Mouse (Mus musculus): ENCODE measurements around the gene Leng8. TPM values are rescaled to one million over a fixed set of nuclear protein-coding genes. Genes with fewer than 3 reads are reported as not detected.

Leng8 gene
- total RNA-seq, 2 experiments from 2014 or later, result 95.5 to 201 TPM

- intact Hi-C loops (cut with DNase I), result no loop called here
- DNase-seq (ENCODE audit: low spot score in 2 of 2), result no peak
These were observed 30.3 kb downstream of the Leng8 start for GRCm38 (mm10) chr7:4167098-4167497.

DNA sequence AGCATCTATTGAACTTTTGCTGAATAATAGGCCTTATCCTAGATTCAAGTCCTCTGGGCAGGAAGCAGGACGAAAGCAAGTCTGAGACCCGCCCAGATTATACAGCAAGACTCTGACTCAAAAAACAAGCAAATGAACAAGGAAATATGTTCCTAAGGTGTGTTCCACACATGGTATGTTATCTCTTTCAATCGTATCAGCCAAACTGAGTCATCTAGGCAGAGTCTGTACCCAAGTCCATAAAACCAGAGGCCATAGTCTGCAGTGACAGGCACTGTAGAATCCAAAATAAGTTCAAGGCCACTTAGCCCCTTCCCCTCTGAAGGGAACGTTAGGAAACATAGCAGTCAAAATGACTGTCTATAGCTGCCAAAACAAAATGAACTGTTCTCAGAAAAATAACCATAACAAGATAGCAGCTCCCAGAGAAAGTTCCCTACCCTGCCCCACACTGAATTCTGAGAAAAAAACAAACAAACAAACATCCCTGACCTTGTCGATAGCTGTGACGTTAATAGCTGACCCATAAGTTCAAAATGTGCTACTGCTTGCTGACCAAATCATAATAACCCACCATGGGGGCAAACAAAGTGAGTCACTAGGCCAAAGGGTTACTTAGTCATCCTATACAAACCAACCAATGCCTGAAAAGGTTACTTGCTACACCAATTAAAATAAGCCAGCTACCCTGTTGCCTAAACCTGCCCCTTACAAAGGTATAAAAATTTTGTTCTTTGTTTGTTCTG is 33.5 kb downstream of the Leng8 start:
- intact Hi-C loops (cut with DNase I), result no loop called here
- no peak for DNase-seq (ENCODE audit: low spot score in 2 of 2)

DNA sequence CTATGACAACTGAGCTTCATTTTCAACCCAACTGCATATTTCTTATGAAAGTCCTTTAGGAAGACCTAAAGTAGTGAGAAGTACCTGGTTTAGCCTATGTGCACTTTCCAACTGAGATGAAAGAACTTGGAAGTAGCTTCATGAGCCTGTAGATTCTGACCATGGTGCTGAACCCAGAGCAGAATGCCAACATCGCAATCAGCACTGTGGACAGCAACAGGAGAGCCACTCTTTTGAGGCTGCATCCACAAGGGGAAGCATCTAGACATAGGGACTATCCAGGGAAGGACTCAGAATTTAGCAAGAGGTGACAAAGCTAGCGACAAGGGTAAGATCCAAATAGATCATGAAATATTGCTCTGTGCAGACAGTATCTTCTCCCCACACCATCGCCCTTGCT is 41.6 kb downstream of the Leng8 start:
- intact Hi-C loops (cut with DNase I), result no loop called here
- DNase-seq (ENCODE audit: low spot score in 2 of 2), result no peak

Other genes with a start within 250 kb of the Leng8 start
- gene Gm14548, start 238.9 kb upstream of the Leng8 start, total RNA-seq (2021), result not detected
- gene Lilra6, start 221.5 kb upstream of the Leng8 start, total RNA-seq (2021), result not detected
- 1 to 10 TPM; 6.5 to 7.8 TPM for gene Lair1, start 73.8 kb upstream of the Leng8 start, total RNA-seq (2021)
- gene Ttyh1, start 17.6 kb upstream of the Leng8 start, total RNA-seq (2021), result 100 to 1,000 TPM; 758 to 767 TPM
- gene Leng9, start 13.3 kb downstream of the Leng8 start, total RNA-seq (2021), result 1 to 10 TPM; 5.5 to 8.4 TPM
- gene Cdc42ep5, start 27.8 kb downstream of the Leng8 start, total RNA-seq (2021), result 1 to 10 TPM; 1.1 to 1.8 TPM
- gene Lilra5, start 100.7 kb downstream of the Leng8 start, total RNA-seq (2021), result not detected
- gene Ncr1, start 200.7 kb downstream of the Leng8 start, total RNA-seq (2021), result not detected

Measured in left cerebral cortex, postnatal 36 days (tissue).